Mouse (Mus musculus) frontal cortex, postnatal 25 days (tissue): ENCODE data around the gene Lyrm4.

Experiments
- DNase-seq, 2 experiments: peaks; one replicate each; pipeline ENCODE4 v3.0.0; 2022; ENCODE audit warnings: low spot score in 2 of 2

Gene Lyrm4

GRCm38 (mm10) chr13:36117143-36118014 is at the start of gene Lyrm4, which contains the start of gene Fars2:
Gene Lyrm4 (minus strand): TSS chr13:36117526.
Gene Fars2 (plus strand): TSS chr13:36117412.
- DNase-seq = peak; percentile 94 to 95

DNA sequence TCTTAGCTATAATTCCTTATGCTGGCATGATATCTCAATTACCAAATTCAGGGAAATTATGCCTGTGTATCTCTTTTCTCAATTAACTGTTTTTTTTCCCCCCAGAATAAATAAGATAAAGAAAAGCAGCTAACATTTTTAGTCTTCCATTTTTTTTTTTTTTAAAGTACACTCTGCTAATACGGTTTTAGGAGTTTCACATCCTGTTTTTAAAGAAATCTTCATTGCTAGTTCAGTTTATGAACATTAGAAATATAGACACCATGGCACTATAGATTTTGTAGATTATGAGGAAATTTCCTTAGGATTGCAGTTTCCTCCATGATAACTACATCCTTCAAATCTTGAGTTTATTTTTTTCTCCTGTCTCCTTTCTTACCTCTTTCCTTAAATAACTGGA is 46.6 kb upstream of the Lyrm4 start:
- DNase-seq = no peak

GRCm38 (mm10) chr13:36163411-36163810 is 46.1 kb upstream of the Lyrm4 start:
- no peak for DNase-seq

DNA sequence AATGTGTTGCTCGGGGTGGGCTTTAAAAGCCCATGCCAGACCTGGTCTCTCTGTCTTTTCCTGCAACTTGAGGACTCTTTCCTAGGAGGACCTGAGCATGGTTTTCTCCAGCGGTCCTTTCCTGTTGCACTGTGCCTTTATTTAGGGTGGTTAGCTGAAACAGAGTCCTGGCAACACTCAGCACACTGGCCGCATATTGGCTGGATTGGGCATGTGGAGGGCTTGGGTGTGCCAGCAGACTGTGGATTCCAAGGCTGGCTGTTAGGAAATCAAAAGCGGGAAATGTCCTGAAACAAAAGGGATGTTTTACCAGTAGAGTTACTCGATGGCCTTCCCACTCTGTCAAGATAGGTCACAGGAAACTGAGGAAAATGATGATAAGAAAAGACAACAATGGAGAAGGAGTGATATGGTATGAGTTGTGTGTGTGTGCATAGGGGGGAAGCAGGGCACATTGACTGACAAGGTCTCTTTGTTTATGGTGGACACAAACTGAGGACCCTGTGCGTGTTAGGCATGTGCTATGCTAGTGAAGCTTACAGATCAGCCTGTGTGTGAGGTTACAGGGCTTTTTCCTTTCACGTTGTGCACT is 39.1 kb upstream of the Lyrm4 start:
- no peak for DNase-seq

- no peak for DNase-seq
These were observed 35.6 kb upstream of the Lyrm4 start for GRCm38 (mm10) chr13:36152728-36153498.

GRCm38 (mm10) chr13:36150272-36150671 is 32.9 kb upstream of the Lyrm4 start:
- no peak for DNase-seq

DNA sequence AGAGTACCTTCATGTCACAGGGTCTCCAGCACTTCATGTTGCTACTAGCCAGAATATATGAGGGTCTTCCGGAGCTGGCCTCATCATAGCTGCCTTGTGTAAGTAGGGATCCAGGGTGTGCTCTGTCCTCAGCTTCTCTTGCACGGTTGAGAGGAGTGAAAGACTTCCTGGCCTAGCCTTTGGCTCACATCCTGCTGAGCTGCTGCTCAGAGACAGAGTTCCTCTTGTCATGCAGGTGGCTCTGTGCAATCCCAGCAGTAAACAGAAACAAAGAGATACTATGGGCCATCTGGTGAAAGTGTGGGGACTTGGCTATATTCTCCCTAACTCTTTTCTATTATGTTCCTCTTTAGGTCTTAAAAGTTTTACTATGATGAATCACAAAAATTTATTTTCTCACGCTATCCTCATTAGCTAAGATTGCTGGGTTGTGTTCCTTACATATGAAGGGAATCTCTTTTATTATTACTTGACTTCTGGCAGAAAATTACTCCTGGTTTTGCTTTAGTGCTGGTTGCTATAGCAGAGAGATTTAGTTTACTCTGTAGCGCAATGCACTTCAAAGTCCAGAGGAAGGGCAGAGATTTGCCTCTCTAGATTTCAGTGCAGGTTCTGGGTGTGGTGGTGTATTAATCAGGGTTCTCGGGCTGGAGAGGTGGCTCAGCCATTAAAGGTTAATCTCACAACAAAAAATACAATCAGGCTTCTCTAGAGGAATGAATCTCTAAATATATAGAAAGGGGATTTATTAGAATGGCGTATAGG is 32.0 kb upstream of the Lyrm4 start:
- DNase-seq = no peak

DNA sequence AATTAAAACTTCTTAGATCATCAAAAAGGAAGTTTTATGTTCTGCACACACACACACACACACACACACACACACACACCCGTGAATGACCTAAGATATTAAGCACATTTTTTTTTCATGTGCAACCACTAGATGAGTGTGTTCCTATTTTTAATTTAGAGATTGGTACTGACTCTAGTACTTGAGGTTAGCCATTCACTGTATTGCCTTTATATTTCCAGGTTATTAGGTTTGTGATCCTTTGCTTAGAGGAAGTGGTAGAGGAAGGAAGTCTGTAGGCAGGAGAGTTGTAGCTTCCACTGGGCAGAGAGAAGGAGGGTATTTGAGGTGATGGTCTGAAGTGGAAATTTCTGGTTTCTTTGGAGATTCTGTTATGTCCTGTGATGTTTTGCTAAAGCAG is 28.3 kb upstream of the Lyrm4 start:
- no peak for DNase-seq

GRCm38 (mm10) chr13:36140247-36141016 is 23.1 kb upstream of the Lyrm4 start:
- no peak for DNase-seq

DNA sequence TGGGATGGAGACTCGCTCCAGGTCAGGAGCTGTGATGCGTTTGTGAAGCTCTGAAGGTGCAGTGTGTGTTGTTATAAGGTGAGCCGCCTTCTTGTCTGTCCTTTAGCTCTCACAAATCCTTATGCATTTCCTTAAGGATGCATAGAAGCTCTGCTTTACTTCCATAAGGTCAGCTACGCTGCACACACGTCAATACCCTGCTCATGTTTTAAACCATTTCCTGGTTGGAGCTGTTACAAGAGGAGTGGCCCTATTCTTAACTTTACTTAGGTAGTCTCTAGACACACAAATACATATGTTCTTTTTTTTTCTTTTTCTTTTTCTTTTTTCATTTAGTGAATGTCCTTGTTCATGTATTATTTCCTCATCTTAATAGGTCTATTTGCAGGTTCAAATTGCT is 22.4 kb upstream of the Lyrm4 start:
- DNase-seq = no peak

DNA sequence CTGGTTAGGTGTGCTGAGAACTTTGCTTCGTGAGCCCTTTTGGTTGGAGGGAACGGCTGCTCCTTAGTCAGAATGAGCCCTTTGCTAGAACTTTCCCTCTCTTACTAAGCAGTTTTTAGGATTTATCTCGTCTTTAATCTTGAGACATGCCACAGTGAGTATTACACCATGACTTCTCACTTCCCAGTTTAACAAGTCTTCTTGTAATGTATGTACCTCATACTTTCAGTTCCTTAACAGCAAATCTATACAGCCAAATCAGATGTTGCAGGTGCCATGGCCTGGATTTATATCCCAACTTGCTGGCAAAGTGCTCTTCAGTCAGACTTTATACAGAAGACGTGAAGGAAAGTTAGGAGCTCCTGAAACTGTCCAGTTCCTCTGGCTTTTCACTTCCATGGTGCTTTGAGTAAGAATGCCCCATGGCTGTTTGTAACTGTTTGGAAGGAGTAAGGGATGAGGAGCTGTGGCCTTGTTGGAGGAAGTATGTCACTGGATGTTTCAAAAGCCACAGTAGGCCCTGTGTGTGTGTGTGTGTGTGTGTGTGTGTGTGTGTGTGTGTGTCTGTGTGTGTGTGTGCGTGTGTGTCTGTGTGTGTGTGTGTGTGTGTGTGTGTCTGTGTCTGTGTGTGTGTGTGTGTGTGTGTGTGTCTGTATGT is 14.8 kb upstream of the Lyrm4 start:
- DNase-seq = no peak

GRCm38 (mm10) chr13:36131401-36131800 is 14.1 kb upstream of the Lyrm4 start:
- no peak for DNase-seq

GRCm38 (mm10) chr13:36129360-36130054 is 12.2 kb upstream of the Lyrm4 start:
- DNase-seq = no peak

- no peak for DNase-seq
These were observed 3.3 kb upstream of the Lyrm4 start for GRCm38 (mm10) chr13:36120606-36121005.

DNA sequence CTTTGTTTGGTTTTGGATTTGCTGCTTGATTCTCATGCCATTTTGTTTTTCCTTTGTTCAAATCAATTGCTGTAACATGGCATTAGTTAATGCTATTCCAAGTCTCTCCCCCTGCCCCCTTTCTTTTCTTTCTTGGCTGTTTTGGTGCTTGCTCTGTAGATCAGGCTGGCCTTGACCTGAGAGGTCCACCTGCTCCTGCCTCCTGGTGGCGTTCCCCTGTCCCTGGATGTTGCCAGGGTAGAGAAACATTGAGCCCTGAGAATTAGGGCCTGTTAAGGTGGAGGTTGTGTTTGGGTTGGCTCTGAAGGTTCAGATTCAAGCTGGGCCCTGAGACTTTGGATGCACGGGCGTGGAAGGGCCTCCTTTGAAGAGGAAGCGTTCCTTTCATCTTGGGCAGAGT is 2.4 kb upstream of the Lyrm4 start:
- no peak for DNase-seq

DNA sequence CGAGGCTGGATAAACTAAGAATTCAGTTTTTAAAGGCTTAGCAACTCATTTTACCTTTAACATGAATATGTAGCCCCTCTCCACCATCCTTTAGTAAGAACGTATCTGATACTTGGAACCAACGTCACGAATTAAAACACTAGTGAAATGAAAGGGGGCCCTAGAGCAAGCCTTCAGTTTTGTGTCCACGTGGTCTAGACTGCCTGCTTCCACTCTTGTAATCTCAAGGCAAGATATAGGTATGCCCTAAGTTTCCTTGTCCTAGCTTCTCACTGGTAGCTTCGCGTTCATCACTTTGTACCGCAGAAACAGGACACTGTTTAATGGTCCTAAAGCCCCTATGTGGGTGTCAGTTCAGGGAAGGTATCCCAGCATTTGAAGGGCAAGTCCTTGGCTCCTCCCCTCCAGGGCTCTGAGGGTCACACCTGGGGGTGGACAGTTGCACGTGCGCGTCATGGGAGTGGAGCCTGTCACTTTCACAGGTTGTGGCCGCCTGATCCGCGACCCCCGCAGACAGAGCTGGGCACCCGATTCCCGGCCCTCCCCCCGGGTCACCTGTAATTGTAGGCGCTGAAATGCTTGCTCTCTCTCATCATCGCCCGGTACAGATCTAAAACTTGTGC is 695 bp downstream of the Lyrm4 start:
- peak; percentile 19 to 22 for DNase-seq

- DNase-seq = no peak
These were observed 4.1 kb downstream of the Lyrm4 start for GRCm38 (mm10) chr13:36113181-36113580.

GRCm38 (mm10) chr13:36111331-36111730 is 6.0 kb downstream of the Lyrm4 start:
- DNase-seq = no peak

GRCm38 (mm10) chr13:36108528-36108927 is 8.8 kb downstream of the Lyrm4 start:
- no peak for DNase-seq
